Mouse (Mus musculus): Measurements from ENCODE around the gene Hist1h3a. TPM values are rescaled to one million over a fixed set of nuclear protein-coding genes. Genes with fewer than 3 reads are reported as not detected.

Hist1h3a gene
- polyA plus RNA-seq (2017; shearing (Covaris generic)), result 3.4 TPM

DNA sequence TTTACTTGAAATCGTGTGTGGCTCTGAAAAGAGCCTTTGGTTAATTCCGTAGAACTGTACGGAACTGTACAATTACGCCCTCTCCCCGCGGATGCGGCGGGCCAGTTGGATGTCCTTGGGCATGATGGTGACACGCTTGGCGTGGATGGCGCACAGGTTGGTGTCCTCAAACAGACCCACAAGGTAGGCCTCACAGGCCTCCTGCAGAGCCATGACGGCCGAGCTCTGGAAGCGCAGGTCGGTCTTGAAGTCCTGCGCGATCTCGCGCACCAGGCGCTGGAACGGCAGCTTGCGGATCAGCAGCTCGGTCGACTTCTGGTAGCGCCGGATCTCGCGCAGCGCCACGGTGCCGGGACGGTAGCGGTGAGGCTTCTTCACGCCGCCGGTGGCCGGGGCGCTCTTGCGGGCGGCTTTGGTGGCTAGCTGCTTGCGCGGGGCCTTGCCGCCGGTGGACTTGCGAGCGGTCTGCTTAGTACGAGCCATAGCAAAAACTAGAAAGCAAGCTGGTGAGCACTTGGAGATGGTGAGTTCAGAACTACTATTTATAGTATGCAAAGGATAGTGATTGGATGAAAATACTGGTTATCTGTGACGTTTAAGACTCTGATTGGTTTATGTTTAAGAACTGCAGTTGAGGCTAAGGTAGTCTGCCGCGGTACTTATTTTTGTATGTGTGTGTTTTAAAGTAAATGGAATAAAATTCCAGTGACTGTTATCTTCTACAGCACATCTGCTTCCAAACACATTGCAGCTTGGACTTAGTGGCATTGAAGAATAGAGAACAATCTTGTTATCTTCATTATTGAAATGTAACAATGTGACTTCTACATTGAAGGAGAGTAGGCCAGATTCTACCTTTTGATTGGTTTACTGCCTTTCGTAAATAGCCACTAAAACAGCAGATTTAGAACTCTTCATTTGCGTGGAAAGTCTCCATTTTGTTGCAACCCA lies at the start of gene Hist1h3a:
TSS of gene Hist1h3a (minus strand) at position 516 of the 951 bp plus-strand sequence.

GRCm38 (mm10) chr13:23806422-23807052 lies 44.4 kb upstream of the Hist1h3a start, which contains the start of gene Slc17a2:
Slc17a2 (plus strand) TSS chr13:23806993.

DNA sequence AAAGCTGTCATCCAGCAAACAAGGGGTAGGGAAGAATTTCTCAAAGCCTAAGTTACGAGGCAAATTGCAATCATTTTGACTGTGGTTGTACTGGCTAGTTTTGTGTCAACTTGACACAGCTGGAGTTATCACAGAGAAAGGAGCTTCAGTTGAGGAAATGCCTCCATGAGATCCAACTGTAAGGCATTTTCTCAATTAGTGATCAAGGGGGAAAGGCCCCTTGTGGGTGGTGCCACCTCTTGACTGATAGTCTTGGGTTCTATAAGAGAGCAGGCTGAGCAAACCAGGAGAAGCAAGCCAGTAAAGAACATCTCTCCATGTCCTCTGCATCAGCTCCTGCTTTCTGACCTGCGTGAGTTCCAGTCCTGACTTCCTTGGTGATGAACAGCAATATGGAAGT lies 7.4 kb upstream of the Hist1h3a start, which contains the start of gene Trim38:
TSS of gene Trim38 (plus strand) at position 301 of the 400 bp plus-strand sequence.

DNA sequence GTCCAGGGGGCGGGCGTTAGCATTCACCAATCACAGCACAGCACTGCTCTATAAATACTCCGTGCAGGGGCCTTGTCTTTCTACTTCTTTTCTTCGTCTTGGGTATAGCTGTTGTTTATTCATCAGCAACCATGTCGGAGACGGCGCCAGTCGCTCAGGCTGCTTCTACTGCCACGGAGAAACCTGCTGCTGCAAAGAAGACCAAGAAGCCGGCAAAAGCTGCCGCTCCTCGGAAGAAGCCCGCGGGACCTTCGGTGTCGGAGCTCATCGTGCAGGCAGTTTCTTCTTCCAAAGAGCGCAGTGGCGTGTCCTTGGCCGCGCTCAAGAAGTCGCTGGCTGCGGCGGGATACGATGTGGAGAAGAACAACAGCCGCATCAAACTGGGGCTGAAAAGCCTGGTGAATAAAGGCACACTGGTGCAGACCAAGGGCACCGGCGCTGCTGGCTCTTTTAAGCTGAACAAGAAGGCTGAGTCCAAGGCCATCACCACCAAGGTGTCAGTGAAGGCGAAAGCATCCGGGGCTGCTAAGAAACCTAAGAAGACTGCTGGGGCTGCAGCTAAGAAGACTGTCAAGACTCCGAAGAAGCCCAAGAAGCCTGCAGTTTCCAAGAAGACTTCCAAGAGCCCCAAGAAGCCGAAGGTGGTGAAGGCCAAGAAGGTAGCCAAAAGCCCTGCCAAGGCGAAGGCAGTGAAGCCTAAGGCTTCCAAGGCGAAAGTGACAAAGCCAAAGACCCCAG lies 1.6 kb upstream of the Hist1h3a start, which contains the start of gene Hist1h1a:
TSS of gene Hist1h1a (plus strand) at position 81 of the 738 bp plus-strand sequence.

GRCm38 (mm10) chr13:23760972-23761864 lies 968 bp downstream of the Hist1h3a start, which contains the start of gene Hist1h4a:
Hist1h4a (minus strand) TSS chr13:23761230.

GRCm38 (mm10) chr13:23756790-23757189 lies 5.4 kb downstream of the Hist1h3a start, which contains the start of gene Hist1h4b:
Hist1h4b (plus strand) TSS chr13:23757013.

DNA sequence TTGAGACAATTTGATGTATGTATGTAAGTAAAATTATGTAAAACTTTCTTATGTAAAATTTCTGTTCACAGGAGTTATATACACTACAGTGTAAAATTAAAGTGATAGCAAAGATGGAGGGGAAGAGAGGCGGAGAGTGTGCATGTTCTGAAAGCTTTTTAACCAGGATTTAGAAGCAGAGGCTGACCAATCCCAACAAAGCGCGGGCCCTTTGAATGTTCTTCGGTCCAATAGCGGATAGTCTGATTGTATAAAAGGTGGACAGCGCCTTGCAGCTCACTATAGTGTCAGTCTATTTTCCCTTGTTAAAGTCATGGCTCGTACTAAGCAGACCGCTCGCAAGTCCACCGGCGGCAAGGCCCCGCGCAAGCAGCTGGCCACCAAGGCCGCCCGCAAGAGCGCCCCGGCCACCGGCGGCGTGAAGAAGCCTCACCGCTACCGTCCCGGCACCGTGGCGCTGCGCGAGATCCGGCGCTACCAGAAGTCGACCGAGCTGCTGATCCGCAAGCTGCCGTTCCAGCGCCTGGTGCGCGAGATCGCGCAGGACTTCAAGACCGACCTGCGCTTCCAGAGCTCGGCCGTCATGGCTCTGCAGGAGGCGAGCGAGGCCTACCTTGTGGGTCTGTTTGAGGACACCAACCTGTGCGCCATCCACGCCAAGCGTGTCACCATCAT lies 10.0 kb downstream of the Hist1h3a start, which contains the start of gene Hist1h3b:
TSS of gene Hist1h3b (plus strand) at position 201 of the 675 bp plus-strand sequence.

DNA sequence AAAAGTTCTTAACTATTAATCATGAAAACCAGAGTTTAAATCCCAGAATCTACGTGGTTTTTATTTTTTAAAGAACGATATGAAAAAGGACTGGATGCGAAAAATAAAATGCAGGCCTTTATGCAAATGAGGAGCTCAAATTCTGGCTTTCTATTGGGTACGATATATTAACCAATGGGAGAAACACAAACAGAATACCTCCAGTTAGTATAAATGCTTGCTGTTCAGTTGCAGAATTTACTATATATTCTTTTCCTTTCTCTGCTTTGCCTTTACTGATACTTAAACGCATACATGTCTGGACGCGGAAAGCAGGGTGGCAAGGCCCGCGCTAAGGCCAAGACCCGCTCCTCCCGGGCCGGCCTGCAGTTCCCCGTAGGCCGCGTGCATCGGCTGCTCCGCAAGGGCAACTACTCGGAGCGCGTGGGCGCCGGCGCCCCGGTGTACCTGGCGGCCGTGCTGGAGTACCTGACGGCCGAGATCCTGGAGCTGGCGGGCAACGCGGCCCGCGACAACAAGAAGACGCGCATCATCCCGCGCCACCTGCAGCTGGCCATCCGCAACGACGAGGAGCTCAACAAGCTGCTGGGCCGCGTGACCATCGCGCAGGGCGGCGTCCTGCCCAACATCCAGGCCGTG lies 11.2 kb downstream of the Hist1h3a start, which contains the start of gene Hist1h2ab:
TSS of gene Hist1h2ab (plus strand) at position 288 of the 639 bp plus-strand sequence.

GRCm38 (mm10) chr13:23746201-23747080 lies 15.7 kb downstream of the Hist1h3a start, which contains the start of gene Hist1h2bb:
Hist1h2bb (plus strand) TSS chr13:23746734.

DNA sequence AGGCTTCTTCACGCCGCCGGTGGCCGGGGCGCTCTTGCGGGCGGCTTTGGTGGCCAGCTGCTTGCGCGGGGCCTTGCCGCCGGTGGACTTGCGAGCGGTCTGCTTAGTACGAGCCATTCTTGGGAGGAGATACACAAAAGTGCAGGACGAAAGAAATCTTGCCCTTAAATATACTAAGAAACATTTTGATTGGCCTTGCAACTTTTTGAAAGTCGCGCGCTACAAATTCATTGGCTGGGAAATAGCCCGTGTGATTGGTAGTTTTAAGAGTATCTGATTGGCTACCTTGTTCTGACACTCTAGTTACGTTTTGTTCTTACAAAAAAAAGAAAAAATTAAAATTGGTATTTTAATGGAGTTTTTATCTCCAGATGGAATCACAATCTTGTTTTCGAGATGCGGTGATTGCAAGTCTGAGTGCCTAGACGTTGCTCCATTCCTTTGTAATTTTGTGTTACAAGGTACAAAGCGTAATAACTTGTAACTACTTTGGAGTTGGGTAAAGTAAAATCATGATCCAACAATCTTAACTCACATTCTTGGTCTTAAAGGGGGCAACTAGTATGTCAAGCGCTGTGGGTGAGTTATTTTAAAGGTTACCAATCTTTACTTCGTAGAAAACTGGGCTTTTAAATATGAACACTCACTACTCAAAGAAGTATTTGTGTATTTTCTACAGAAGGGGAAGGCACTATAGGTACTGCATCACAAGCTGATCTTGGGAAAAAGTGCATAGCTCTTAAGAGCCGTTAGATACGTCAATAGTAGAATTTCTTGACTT lies 16.6 kb downstream of the Hist1h3a start, which contains the start of gene Hist1h3c:
TSS of gene Hist1h3c (minus strand) at position 222 of the 781 bp plus-strand sequence.

GRCm38 (mm10) chr13:23738677-23739068 lies 23.5 kb downstream of the Hist1h3a start, which contains the start of gene Hist1h1c:
Hist1h1c (plus strand) TSS chr13:23738808.

Other genes starting within 250 kb of the Hist1h3a start
- gene Hist1h4h, start 231.3 kb downstream of the Hist1h3a start, polyA plus RNA-seq (2017; shearing (Covaris generic)), result 1.2 TPM
- gene Hist1h2af, start 228.5 kb downstream of the Hist1h3a start, polyA plus RNA-seq (2017; shearing (Covaris generic)), result not detected
- not detected for gene Hist1h3g, start 227.0 kb downstream of the Hist1h3a start, polyA plus RNA-seq (2017; shearing (Covaris generic))
- 0.85 TPM for gene Hist1h2bh, start 219.0 kb downstream of the Hist1h3a start, polyA plus RNA-seq (2017; shearing (Covaris generic))
- 0.99 TPM for gene Hist1h3f, start 218.3 kb downstream of the Hist1h3a start, polyA plus RNA-seq (2017; shearing (Covaris generic))
- gene Hist1h4f, start 210.7 kb downstream of the Hist1h3a start, polyA plus RNA-seq (2017; shearing (Covaris generic)), result not detected
- 0.15 TPM for gene Hist1h1d, start 209.1 kb downstream of the Hist1h3a start, polyA plus RNA-seq (2017; shearing (Covaris generic))
- gene Hist1h3e, start 200.0 kb downstream of the Hist1h3a start, polyA plus RNA-seq (2017; shearing (Covaris generic)), result 0.98 TPM
- 1.8 TPM for gene Hist1h2ae, start 191.2 kb downstream of the Hist1h3a start, polyA plus RNA-seq (2017; shearing (Covaris generic))
- gene Hist1h2bg, start 191.0 kb downstream of the Hist1h3a start, polyA plus RNA-seq (2017; shearing (Covaris generic)), result not detected
- gene Hist1h2bf, start 188.2 kb downstream of the Hist1h3a start, polyA plus RNA-seq (2017; shearing (Covaris generic)), result not detected
- not detected for gene Hist1h2ad, start 188.0 kb downstream of the Hist1h3a start, polyA plus RNA-seq (2017; shearing (Covaris generic))
- gene Hist1h3d, start 186.6 kb downstream of the Hist1h3a start, polyA plus RNA-seq (2017; shearing (Covaris generic)), result not detected
- 15.2 TPM for gene Hist1h4d, start 180.8 kb downstream of the Hist1h3a start, polyA plus RNA-seq (2017; shearing (Covaris generic))
- 0.89 TPM for gene Hist1h2be, start 141.3 kb downstream of the Hist1h3a start, polyA plus RNA-seq (2017; shearing (Covaris generic))
- 4.5 TPM for gene Hist1h1e, start 139.8 kb downstream of the Hist1h3a start, polyA plus RNA-seq (2017; shearing (Covaris generic))
- not detected for gene Hist1h2ac, start 78.4 kb downstream of the Hist1h3a start, polyA plus RNA-seq (2017; shearing (Covaris generic))
- 12.6 TPM for gene Hist1h2bc, start 78.2 kb downstream of the Hist1h3a start, polyA plus RNA-seq (2017; shearing (Covaris generic))
- not detected for gene Hist1h1t, start 66.6 kb downstream of the Hist1h3a start, polyA plus RNA-seq (2017; shearing (Covaris generic))
- 3.6 TPM for gene Hist1h4c, start 63.9 kb downstream of the Hist1h3a start, polyA plus RNA-seq (2017; shearing (Covaris generic))
- gene Hfe, start 51.5 kb downstream of the Hist1h3a start, polyA plus RNA-seq (2017; shearing (Covaris generic)), result not detected
- gene Hist1h1c, start 23.6 kb downstream of the Hist1h3a start, polyA plus RNA-seq (2017; shearing (Covaris generic)), result 38.7 TPM
- not detected for gene Hist1h3c, start 16.8 kb downstream of the Hist1h3a start, polyA plus RNA-seq (2017; shearing (Covaris generic))
- gene Hist1h2bb, start 15.7 kb downstream of the Hist1h3a start, polyA plus RNA-seq (2017; shearing (Covaris generic)), result not detected
- not detected for gene Hist1h2ab, start 11.3 kb downstream of the Hist1h3a start, polyA plus RNA-seq (2017; shearing (Covaris generic))
- not detected for gene Hist1h3b, start 10.1 kb downstream of the Hist1h3a start, polyA plus RNA-seq (2017; shearing (Covaris generic))
- 6.7 TPM for gene Hist1h4b, start 5.4 kb downstream of the Hist1h3a start, polyA plus RNA-seq (2017; shearing (Covaris generic))
- gene Hist1h4a, start 1.2 kb downstream of the Hist1h3a start, polyA plus RNA-seq (2017; shearing (Covaris generic)), result 1.1 TPM
- gene Hist1h1a, start 1.3 kb upstream of the Hist1h3a start, polyA plus RNA-seq (2017; shearing (Covaris generic)), result not detected
- not detected for gene Trim38, start 7.5 kb upstream of the Hist1h3a start, polyA plus RNA-seq (2017; shearing (Covaris generic))
- gene Slc17a2, start 44.6 kb upstream of the Hist1h3a start, polyA plus RNA-seq (2017; shearing (Covaris generic)), result not detected
- gene Slc17a3, start 77.0 kb upstream of the Hist1h3a start, polyA plus RNA-seq (2017; shearing (Covaris generic)), result not detected
- 0.73 TPM for gene Slc17a1, start 105.4 kb upstream of the Hist1h3a start, polyA plus RNA-seq (2017; shearing (Covaris generic))
- gene Slc17a4, start 152.6 kb upstream of the Hist1h3a start, polyA plus RNA-seq (2017; shearing (Covaris generic)), result 0.15 TPM
- gene Hist1h2ba, start 171.8 kb upstream of the Hist1h3a start, polyA plus RNA-seq (2017; shearing (Covaris generic)), result not detected
- not detected for gene Hist1h2aa, start 172.1 kb upstream of the Hist1h3a start, polyA plus RNA-seq (2017; shearing (Covaris generic))
- not detected for gene Scgn, start 228.8 kb upstream of the Hist1h3a start, polyA plus RNA-seq (2017; shearing (Covaris generic))